Mouse (Mus musculus): ENCODE measurements around the gene Cyp21a1. TPM values are rescaled to one million over a fixed set of nuclear protein-coding genes. Genes with fewer than 3 reads are reported as not detected.
"Not testable (repeated sequence)": the region's sequence is repeated elsewhere in the genome, so short reads cannot be mapped to it uniquely, and the experiment has no call there.

The Cyp21a1 gene
- total RNA-seq (2017), result not detected in 2 replicates

GRCm38 (mm10) chr17:34804301-34804700, at the start of gene Cyp21a1:
TSS of gene Cyp21a1 (minus strand) at chr17:34804561.
- not testable (repeated sequence) for ATAC-seq (replicated peaks in 1 of 2; ENCODE audit: insufficient read depth in 1 of 2, low FRiP score in 2 of 2, low TSS enrichment in 1 of 2, low read depth in 1 of 2, poor library complexity in 2 of 2, severe bottlenecking in 2 of 2)

GRCm38 (mm10) chr17:34853511-34853910, 49.1 kb upstream of the Cyp21a1 start:
- no peak for ATAC-seq (replicated peaks in 1 of 2; ENCODE audit: insufficient read depth in 1 of 2, low FRiP score in 2 of 2, low TSS enrichment in 1 of 2, low read depth in 1 of 2, poor library complexity in 2 of 2, severe bottlenecking in 2 of 2)

- ATAC-seq (replicated peaks in 1 of 2; ENCODE audit: insufficient read depth in 1 of 2, low FRiP score in 2 of 2, low TSS enrichment in 1 of 2, low read depth in 1 of 2, poor library complexity in 2 of 2, severe bottlenecking in 2 of 2), result no peak
Measured at GRCm38 (mm10) chr17:34850517-34851125, 46.3 kb upstream of the Cyp21a1 start.

GRCm38 (mm10) chr17:34849722-34850516, 45.6 kb upstream of the Cyp21a1 start, which contains the start of the genes Skiv2l and Nelfe:
TSS of gene Skiv2l (minus strand) at chr17:34850210.
TSS of gene Nelfe (plus strand) at chr17:34850391.
- peak; percentile 97 for ATAC-seq (replicated peaks in 1 of 2; ENCODE audit: insufficient read depth in 1 of 2, low FRiP score in 2 of 2, low TSS enrichment in 1 of 2, low read depth in 1 of 2, poor library complexity in 2 of 2, severe bottlenecking in 2 of 2)

- ATAC-seq (replicated peaks in 1 of 2; ENCODE audit: insufficient read depth in 1 of 2, low FRiP score in 2 of 2, low TSS enrichment in 1 of 2, low read depth in 1 of 2, poor library complexity in 2 of 2, severe bottlenecking in 2 of 2), result no peak
Measured at GRCm38 (mm10) chr17:34847615-34848014, 43.3 kb upstream of the Cyp21a1 start.

GRCm38 (mm10) chr17:34847192-34847591, 42.8 kb upstream of the Cyp21a1 start:
- no peak for ATAC-seq (replicated peaks in 1 of 2; ENCODE audit: insufficient read depth in 1 of 2, low FRiP score in 2 of 2, low TSS enrichment in 1 of 2, low read depth in 1 of 2, poor library complexity in 2 of 2, severe bottlenecking in 2 of 2)

GRCm38 (mm10) chr17:34844884-34845283, 40.5 kb upstream of the Cyp21a1 start:
- ATAC-seq (replicated peaks in 1 of 2; ENCODE audit: insufficient read depth in 1 of 2, low FRiP score in 2 of 2, low TSS enrichment in 1 of 2, low read depth in 1 of 2, poor library complexity in 2 of 2, severe bottlenecking in 2 of 2), result no peak

- no peak for ATAC-seq (replicated peaks in 1 of 2; ENCODE audit: insufficient read depth in 1 of 2, low FRiP score in 2 of 2, low TSS enrichment in 1 of 2, low read depth in 1 of 2, poor library complexity in 2 of 2, severe bottlenecking in 2 of 2)
Measured at GRCm38 (mm10) chr17:34840736-34841307, 36.5 kb upstream of the Cyp21a1 start.

GRCm38 (mm10) chr17:34838785-34839184, 34.4 kb upstream of the Cyp21a1 start:
- no peak for ATAC-seq (replicated peaks in 1 of 2; ENCODE audit: insufficient read depth in 1 of 2, low FRiP score in 2 of 2, low TSS enrichment in 1 of 2, low read depth in 1 of 2, poor library complexity in 2 of 2, severe bottlenecking in 2 of 2)

- no peak; a peak in 1 of 4 replicates for ATAC-seq (replicated peaks in 1 of 2; ENCODE audit: insufficient read depth in 1 of 2, low FRiP score in 2 of 2, low TSS enrichment in 1 of 2, low read depth in 1 of 2, poor library complexity in 2 of 2, severe bottlenecking in 2 of 2)
Measured at GRCm38 (mm10) chr17:34837464-34838324, 33.3 kb upstream of the Cyp21a1 start.

GRCm38 (mm10) chr17:34836856-34837221, 32.5 kb upstream of the Cyp21a1 start, which contains the start of the genes Stk19 and Dxo:
TSS of gene Stk19 (minus strand) at chr17:34836945.
TSS of gene Dxo (plus strand) at chr17:34837019.
- ATAC-seq (replicated peaks in 1 of 2; ENCODE audit: insufficient read depth in 1 of 2, low FRiP score in 2 of 2, low TSS enrichment in 1 of 2, low read depth in 1 of 2, poor library complexity in 2 of 2, severe bottlenecking in 2 of 2), result peak; percentile 87 to 92

GRCm38 (mm10) chr17:34836155-34836855, 31.9 kb upstream of the Cyp21a1 start:
- peak; percentile 47 to 62; a peak in 3 of 4 replicates for ATAC-seq (replicated peaks in 1 of 2; ENCODE audit: insufficient read depth in 1 of 2, low FRiP score in 2 of 2, low TSS enrichment in 1 of 2, low read depth in 1 of 2, poor library complexity in 2 of 2, severe bottlenecking in 2 of 2)

- ATAC-seq (replicated peaks in 1 of 2; ENCODE audit: insufficient read depth in 1 of 2, low FRiP score in 2 of 2, low TSS enrichment in 1 of 2, low read depth in 1 of 2, poor library complexity in 2 of 2, severe bottlenecking in 2 of 2), result not testable (repeated sequence)
Measured at GRCm38 (mm10) chr17:34830776-34831175, 26.4 kb upstream of the Cyp21a1 start.

GRCm38 (mm10) chr17:34814818-34815370, 10.5 kb upstream of the Cyp21a1 start:
- no peak for ATAC-seq (replicated peaks in 1 of 2; ENCODE audit: insufficient read depth in 1 of 2, low FRiP score in 2 of 2, low TSS enrichment in 1 of 2, low read depth in 1 of 2, poor library complexity in 2 of 2, severe bottlenecking in 2 of 2)

- ATAC-seq (replicated peaks in 1 of 2; ENCODE audit: insufficient read depth in 1 of 2, low FRiP score in 2 of 2, low TSS enrichment in 1 of 2, low read depth in 1 of 2, poor library complexity in 2 of 2, severe bottlenecking in 2 of 2), result not testable (repeated sequence)
Measured at GRCm38 (mm10) chr17:34813747-34814146, 9.4 kb upstream of the Cyp21a1 start.

- no peak for ATAC-seq (replicated peaks in 1 of 2; ENCODE audit: insufficient read depth in 1 of 2, low FRiP score in 2 of 2, low TSS enrichment in 1 of 2, low read depth in 1 of 2, poor library complexity in 2 of 2, severe bottlenecking in 2 of 2)
Measured at GRCm38 (mm10) chr17:34811275-34811674, 6.9 kb upstream of the Cyp21a1 start.

All from hematopoietic stem cell, adult 5-6 weeks (primary cell).